Mouse (Mus musculus) fat pad, adult 2 months (tissue): ENCODE measurements around the gene Gm9789.
"Not testable (repeated sequence)": the region's sequence is repeated elsewhere in the genome, so short reads cannot be mapped to it uniquely, and the experiment has no call there.

Experiments used
- DNase-seq: peaks from one replicate; pipeline ENCODE4 v3.0.0-alpha.2; 2011; ENCODE audit warnings: low read depth, low spot score; ENCODE audit errors: extremely low read depth

The Gm9789 gene

DNA sequence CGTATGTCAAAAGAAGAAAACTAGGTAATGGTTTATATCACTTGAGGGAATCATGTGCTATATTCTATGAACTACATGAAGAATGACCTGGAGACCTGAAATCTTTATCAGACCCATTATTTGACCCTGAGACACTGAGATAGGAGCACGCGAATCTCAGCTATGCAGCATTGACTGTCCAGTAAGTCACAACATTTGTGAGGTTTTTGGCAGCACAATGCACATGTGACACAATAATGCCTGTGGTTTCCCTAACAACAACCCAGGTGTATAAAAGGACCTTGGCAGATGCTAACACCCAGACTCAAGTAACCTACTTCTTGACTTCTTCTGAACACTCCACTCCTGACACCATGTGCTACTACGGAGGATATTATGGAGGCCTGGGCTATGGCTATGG, at the start of gene Gm9789:
Gm9789 (plus strand) TSS at position 301 of the 400 bp plus-strand sequence.
- DNase-seq, result no peak

DNA sequence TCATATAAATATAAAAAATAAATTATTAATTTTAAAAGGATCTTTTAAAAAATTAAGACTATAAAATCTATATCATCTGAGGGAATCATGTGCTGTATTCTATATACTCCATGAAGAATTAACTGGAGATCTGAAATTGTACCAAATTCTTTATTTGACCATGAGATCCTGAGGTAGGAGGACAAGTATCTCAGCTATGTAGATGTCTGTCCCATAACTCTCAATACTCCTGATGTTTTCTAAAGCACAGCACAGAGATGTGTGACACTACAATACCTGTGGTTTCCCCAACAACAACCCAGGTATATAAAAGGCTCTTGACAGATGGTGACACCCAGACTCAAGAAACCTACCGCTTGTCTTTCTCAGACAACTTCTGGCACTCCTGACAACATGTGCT, 17.2 kb upstream of the Gm9789 start, which contains the start of gene Gm6358:
Gm6358 (plus strand) TSS at position 301 of the 400 bp plus-strand sequence.
- DNase-seq, result no peak

DNA sequence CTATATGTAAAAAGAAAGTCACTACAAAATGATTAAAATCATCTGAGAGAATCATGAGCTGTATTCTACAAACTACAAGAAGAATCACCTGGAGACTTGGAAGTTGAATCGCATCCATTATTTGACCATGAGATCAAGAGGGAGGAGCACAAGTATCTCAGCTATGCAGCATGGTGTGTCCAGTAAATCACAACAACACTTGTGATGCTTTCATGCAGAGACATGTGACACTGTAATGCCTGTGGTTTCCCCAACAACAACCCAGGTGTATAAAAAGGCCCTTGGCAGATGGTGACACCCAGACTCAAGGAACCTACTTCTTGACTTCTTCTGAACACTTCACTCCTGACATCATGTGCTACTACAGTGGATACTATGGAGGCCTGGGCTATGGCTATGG, 7.0 kb upstream of the Gm9789 start, which contains the start of gene Gm10061:
Gm10061 (plus strand) TSS at position 301 of the 400 bp plus-strand sequence.
- DNase-seq, result no peak

GRCm38 (mm10) chr16:89169190-89169589, 11.4 kb downstream of the Gm9789 start, which contains the start of gene Gm7735:
Gene Gm7735, plus strand, starts transcription at chr16:89169490.
- DNase-seq, result not testable (repeated sequence)

GRCm38 (mm10) chr16:89174435-89174834, 16.7 kb downstream of the Gm9789 start, which contains the start of gene 1110057P08Rik:
Gene 1110057P08Rik, plus strand, starts transcription at chr16:89174735.
- DNase-seq, result no peak

GRCm38 (mm10) chr16:89188621-89189020, 30.9 kb downstream of the Gm9789 start:
- DNase-seq, result no peak

DNA sequence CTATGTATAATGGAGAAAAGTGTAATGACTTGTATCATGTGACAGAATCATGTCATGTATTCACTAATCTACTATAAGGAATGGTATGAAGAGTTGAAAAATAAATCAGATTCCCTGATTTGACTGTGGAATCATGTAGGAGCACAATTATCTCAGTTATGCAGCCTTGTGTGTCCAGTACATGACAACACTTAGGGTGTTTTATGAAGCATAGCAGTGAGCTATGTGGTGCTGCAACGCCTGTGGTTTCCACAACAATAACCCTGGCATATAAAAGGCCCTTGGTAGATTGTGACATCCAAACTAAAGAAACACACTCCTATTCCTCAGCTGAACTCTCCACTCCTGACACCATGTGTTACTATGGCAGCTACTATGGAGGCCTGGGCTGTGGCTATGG, 47.8 kb downstream of the Gm9789 start, which contains the start of gene Krtap20-2:
Krtap20-2 (plus strand) TSS at position 301 of the 400 bp plus-strand sequence.
- DNase-seq, result no peak
